Mouse (Mus musculus) MEL (cell line): ENCODE results near the gene Ttc9b.

Experiments
- BHLHE40 ChIP-seq: IDR thresholded peaks from 2 replicates; pipeline ENCODE4 v1.6.1; 2012; ENCODE audit warnings: low read depth, mild to moderate bottlenecking, inconsistent platforms, low read length, improper control_type of control experiment, borderline replicate concordance
- CTCF ChIP-seq, 3 experiments: IDR thresholded peaks in 2 of 3; conservative IDR thresholded peaks in 1 of 3; 2 replicates each; pipeline ENCODE4 v1.5.1; 2011 to 2012; ENCODE audit warnings: low read length in 3 of 3, low read depth in 2 of 3, mild to moderate bottlenecking in 2 of 3, improper control_type of control experiment in 1 of 3, inconsistent platforms in 1 of 3, mixed read lengths in 1 of 3, moderate library complexity in 1 of 3; ENCODE audit not compliant: control insufficient read depth in 1 of 3, insufficient read depth in 1 of 3, poor library complexity in 1 of 3, severe bottlenecking in 1 of 3
- EP300 ChIP-seq, 2 experiments: IDR thresholded peaks; 2 replicates each; pipeline ENCODE4 v1.6.1; 2011; ENCODE audit warnings: improper control_type of control experiment in 2 of 2, low read length in 2 of 2, low read depth in 1 of 2, mild to moderate bottlenecking in 1 of 2
- GATA1 ChIP-seq: IDR thresholded peaks from 2 replicates; pipeline ENCODE4 v1.6.1; 2011; ENCODE audit warnings: low read depth, low read length, improper control_type of control experiment
- MAX ChIP-seq: IDR thresholded peaks from 2 replicates; pipeline ENCODE4 v1.6.1; 2011; ENCODE audit warnings: low read length, improper control_type of control experiment
- MEF2A ChIP-seq: IDR thresholded peaks from 2 replicates; pipeline ENCODE4 v1.6.1; 2014; ENCODE audit warnings: low read depth, mild to moderate bottlenecking, inconsistent platforms, low read length, improper control_type of control experiment; ENCODE audit not compliant: poor library complexity, insufficient replicate concordance, severe bottlenecking; ENCODE audit errors: extremely low read depth
- POLR2A ChIP-seq, 2 experiments: IDR thresholded peaks; 2 replicates each; pipeline ENCODE4 v1.6.1; 2011 to 2012; ENCODE audit warnings: low read length in 2 of 2, mild to moderate bottlenecking in 2 of 2, control low read depth in 1 of 2, improper control_type of control experiment in 1 of 2, low read depth in 1 of 2, moderate library complexity in 1 of 2; ENCODE audit not compliant: control insufficient read depth in 1 of 2, insufficient read depth in 1 of 2, poor library complexity in 1 of 2
- TAL1 ChIP-seq: IDR thresholded peaks from 2 replicates; pipeline ENCODE4 v1.6.1; 2012; ENCODE audit warnings: mild to moderate bottlenecking, inconsistent platforms, low read length, moderate library complexity, mixed read lengths
- TCF12 ChIP-seq: IDR thresholded peaks from 2 replicates; pipeline ENCODE4 v1.6.1; 2014; ENCODE audit warnings: low read depth, mild to moderate bottlenecking, inconsistent platforms, low read length, improper control_type of control experiment, moderate library complexity
- ZNF384 ChIP-seq: IDR thresholded peaks from 2 replicates; pipeline ENCODE4 v1.6.1; 2012; ENCODE audit warnings: low read depth, mild to moderate bottlenecking, inconsistent platforms, low read length, improper control_type of control experiment

DNA sequence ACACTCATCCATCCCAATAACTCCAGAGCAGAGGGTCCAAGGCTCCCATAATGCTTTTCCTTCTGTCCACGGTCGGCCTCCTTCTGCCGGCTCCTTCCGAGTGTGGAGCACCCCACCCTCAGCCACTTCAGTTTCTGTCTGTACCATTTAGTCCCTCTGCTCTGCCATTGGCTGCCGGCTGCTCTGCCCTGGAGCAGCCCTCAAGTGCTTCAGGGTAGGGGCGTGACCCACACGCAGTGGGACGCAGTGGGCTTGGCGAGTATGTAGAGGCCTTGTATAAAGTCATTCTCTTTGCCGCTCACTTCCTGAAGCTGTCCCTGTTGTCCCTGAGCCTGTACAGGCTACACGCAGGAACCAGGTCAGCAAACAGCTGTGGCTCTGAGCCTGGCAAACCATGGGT lies 4.0 kb upstream of the Ttc9b start:
- TF ChIP-seq CTCF (IDR thresholded peaks at IDR 0.05 in 2 of 3, conservative IDR thresholded peaks at IDR 0.05 in 1 of 3; ENCODE audit: control insufficient read depth in 1 of 3, insufficient read depth in 1 of 3, low read depth in 2 of 3, low read length in 3 of 3, poor library complexity in 1 of 3, severe bottlenecking in 1 of 3): no peak
- no peak for TF ChIP-seq GATA1
- no peak for TF ChIP-seq EP300 (IDR thresholded peaks at IDR 0.05; ENCODE audit: low read depth in 1 of 2, low read length in 2 of 2)
- TF ChIP-seq MAX: no peak
- TF ChIP-seq POLR2A (IDR thresholded peaks at IDR 0.05; ENCODE audit: control insufficient read depth in 1 of 2, insufficient read depth in 1 of 2, low read depth in 1 of 2, low read length in 2 of 2, poor library complexity in 1 of 2): no peak
- no peak for TF ChIP-seq TCF12
- no peak for TF ChIP-seq BHLHE40
- TF ChIP-seq TAL1: no peak
- no peak for TF ChIP-seq MEF2A
- no peak for TF ChIP-seq ZNF384
